Mouse (Mus musculus) stomach, embryonic 16.5 days (tissue): ENCODE measurements at regions not wholly inside any gene's neighbourhood (a gene's known extent, or its start where the extent isn't known, plus 50 kb on each side); places are given as distances from the start of the nearest gene placed in this dataset.

ENCODE experiments used
- ATAC-seq: fragments of 200-750 bp; cut with Nextera tagmentation; 2 replicates; pipeline ENCODE4 v1.8.0; 2017; ENCODE audit warnings: moderate number of reproducible peaks, moderate TSS enrichment; ENCODE audit not compliant: insufficient read depth, low FRiP score
- H3K27ac ChIP-seq: fragments of 300-500 bp; sonication (generic); 2 replicates; pipeline ENCODE4 v1.5.1; 2014; ENCODE audit warnings: low read length
- H3K27me3 ChIP-seq: fragments of 300-500 bp; sonication (generic); 2 replicates; pipeline ENCODE4 v1.6.1; 2014; ENCODE audit warnings: low read length, control low read depth, mixed read lengths; ENCODE audit not compliant: control insufficient read depth, insufficient read depth
- H3K36me3 ChIP-seq: fragments of 300-500 bp; sonication (generic); 2 replicates; pipeline ENCODE4 v1.6.1; 2014; ENCODE audit warnings: low read length; ENCODE audit not compliant: control insufficient read depth, insufficient read depth
- H3K4me1 ChIP-seq: fragments of 300-500 bp; sonication (generic); 2 replicates; pipeline ENCODE4 v1.6.1; 2014; ENCODE audit warnings: low read length, control low read depth, mixed read lengths; ENCODE audit not compliant: control insufficient read depth, insufficient read depth
- H3K4me2 ChIP-seq: fragments of 300-500 bp; sonication (generic); 2 replicates; pipeline ENCODE4 v1.6.1; 2014; ENCODE audit warnings: low read depth, low read length, mixed read lengths
- H3K4me3 ChIP-seq: fragments of 300-500 bp; sonication (generic); replicated peaks from 2 replicates; pipeline ENCODE4 v1.5.1; 2014; ENCODE audit warnings: mild to moderate bottlenecking, low read length
- H3K9ac ChIP-seq: fragments of 300-500 bp; sonication (generic); 2 replicates; pipeline ENCODE4 v1.6.1; 2014; ENCODE audit warnings: low read length
- H3K9me3 ChIP-seq: fragments of 300-500 bp; sonication (generic); replicated peaks from 2 replicates; pipeline ENCODE4 v1.6.1; 2016; ENCODE audit warnings: low read length, control low read depth; ENCODE audit not compliant: control insufficient read depth
- WGBS: fragments of 180-500 bp; shearing (Covaris S2); extraction: QIAGEN DNeasy Blood & Tissue Kit; methylation state at CpG from one replicate; pipeline ENCODE4 v1.1.7; 2014; 5-methylcytosine and 5-hydroxymethylcytosine counted together

DNA sequence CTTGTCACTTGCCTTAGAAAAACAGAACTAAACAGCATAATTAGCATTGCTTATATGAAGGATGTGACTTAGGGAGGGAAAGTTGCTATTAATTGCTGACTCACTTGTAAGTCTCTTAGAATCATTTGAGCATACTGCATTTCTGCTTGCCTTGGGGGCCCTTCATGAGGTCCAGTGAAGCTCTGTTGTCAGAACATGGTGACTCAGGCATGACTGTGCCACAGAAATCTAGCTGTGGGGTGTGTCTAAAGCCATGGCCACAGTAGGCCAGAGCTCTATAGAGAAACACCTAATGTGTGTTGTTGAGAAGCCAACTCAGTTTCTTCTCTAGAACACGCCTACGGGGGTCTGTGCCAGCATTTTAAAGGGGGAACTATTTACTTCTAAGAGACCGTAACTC is 153.2 kb upstream of the Pard3b start:
- ATAC-seq: no peak
- no peak overlapping the region for H3K27ac ChIP-seq
- 0 out of 2 replicates have a peak, but pooled peaks cover 3% of the 10 kb centered on the region for H3K9me3 ChIP-seq
- H3K27me3 ChIP-seq: no peaks in the 10 kb centered on the region
- no peak overlapping the region for H3K4me2 ChIP-seq
- WGBS: 99% methylated on average over 3 of the region's 3 CpGs
- H3K36me3 ChIP-seq: no peaks in the 10 kb centered on the region
- no peaks in the 10 kb centered on the region for H3K4me1 ChIP-seq
- no peak overlapping the region for H3K4me3 ChIP-seq
- H3K9ac ChIP-seq: no peak overlapping the region

DNA sequence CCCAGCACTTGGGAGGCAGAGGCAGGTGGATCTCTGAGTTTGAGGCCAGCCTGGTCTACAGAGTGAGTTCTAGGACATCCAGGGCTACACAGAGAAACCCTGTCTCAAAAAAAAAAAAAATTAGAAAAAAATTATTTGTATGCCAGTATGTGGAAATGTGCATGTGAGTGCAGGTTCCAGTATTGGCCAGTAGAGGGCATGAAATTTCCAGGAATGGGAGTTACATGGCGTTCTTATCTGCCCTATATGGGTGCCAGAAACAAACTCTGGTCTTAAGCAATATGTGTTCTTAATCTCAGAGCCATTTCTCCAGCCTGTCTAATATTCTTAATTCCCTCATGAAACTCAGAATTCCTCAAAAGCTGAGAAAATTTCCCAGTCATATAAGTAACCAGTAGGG is 113.7 kb upstream of the Pard3b start:
- H3K4me3 ChIP-seq: no peak overlapping the region
- no peaks in the 10 kb centered on the region for H3K4me1 ChIP-seq
- ATAC-seq: no peak
- H3K36me3 ChIP-seq: no peaks in the 10 kb centered on the region
- whole genome bisulfite sequencing: 78% methylated on average over 1 of the region's 1 CpGs
- no peaks in the 10 kb centered on the region for H3K9me3 ChIP-seq
- no peak overlapping the region for H3K4me2 ChIP-seq
- H3K27me3 ChIP-seq: no peaks in the 10 kb centered on the region
- no peak overlapping the region for H3K9ac ChIP-seq
- no peak overlapping the region for H3K27ac ChIP-seq

GRCm38 (mm10) chr1:61525881-61526280 is 112.7 kb upstream of the Pard3b start:
- no peak overlapping the region for H3K9ac ChIP-seq
- H3K9me3 ChIP-seq: no peaks in the 10 kb centered on the region
- H3K36me3 ChIP-seq: no peaks in the 10 kb centered on the region
- no peak overlapping the region for H3K4me3 ChIP-seq
- no peak overlapping the region for H3K4me2 ChIP-seq
- no peaks in the 10 kb centered on the region for H3K27me3 ChIP-seq
- WGBS: 86% methylated on average over 8 of the region's 8 CpGs
- ATAC-seq: no peak
- H3K27ac ChIP-seq: no peak overlapping the region
- H3K4me1 ChIP-seq: no peaks in the 10 kb centered on the region

DNA sequence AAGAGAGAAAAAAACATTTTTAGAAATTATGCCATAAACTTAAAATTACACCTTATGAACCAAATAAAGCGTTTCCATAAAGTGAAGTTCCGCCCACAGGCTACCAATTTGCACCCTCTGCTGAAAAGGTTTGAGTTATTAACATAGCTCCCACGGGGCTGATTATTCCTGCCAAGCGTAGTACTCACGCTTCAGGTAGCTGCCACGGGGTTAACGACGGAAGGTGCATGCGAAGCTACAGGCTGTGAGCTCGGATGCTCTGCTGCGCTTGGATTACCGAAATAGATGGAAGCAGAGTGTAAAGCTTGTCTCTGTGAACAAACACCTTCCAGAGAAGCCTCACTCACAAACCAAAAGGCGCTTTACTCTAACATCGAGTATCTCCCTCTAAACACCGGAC is 109.9 kb upstream of the Pard3b start:
- Histone ChIP-seq H3K9me3 (no peaks in the 10 kb centered on the region), H3K4me3 (no peak overlapping the region), H3K9ac (no peak overlapping the region), H3K4me1 (no peaks in the 10 kb centered on the region), H3K36me3 (no peaks in the 10 kb centered on the region), H3K27ac (no peak overlapping the region), H3K27me3 (no peaks in the 10 kb centered on the region), H3K4me2 (no peak overlapping the region)
- no peak for ATAC-seq
- WGBS: 84% methylated on average over 15 of the region's 15 CpGs

- Histone ChIP-seq H3K27me3 (no peaks in the 10 kb centered on the region), H3K9me3 (no peaks in the 10 kb centered on the region), H3K27ac (no peak overlapping the region), H3K4me2 (no peak overlapping the region), H3K4me3 (no peak overlapping the region), H3K4me1 (no peaks in the 10 kb centered on the region), H3K36me3 (no peaks in the 10 kb centered on the region), H3K9ac (no peak overlapping the region)
- ATAC-seq: no peak
- 21% methylated on average over 3 of the region's 3 CpGs for WGBS
Measured at GRCm38 (mm10) chr1:61530166-61530565, 108.5 kb upstream of the Pard3b start.

DNA sequence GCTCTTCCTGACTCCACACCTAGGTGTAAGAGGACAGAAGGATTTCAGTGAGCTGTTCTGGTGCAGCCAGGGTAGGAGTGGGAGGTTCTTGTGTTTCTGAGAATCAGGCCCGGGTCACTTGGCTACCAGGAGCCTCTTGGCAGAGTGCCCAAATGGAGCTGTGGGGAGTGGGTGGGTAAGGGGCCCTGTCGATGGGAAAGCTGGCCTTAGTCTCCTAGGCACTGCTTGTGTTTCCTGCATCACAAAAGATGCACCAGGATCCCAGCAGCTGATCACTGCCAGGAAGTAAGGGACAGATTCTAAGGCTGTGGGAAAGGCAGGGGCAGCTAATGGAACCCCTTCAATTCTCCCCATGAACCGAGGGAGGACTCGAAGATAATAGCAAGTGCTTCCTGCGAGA is 107.1 kb upstream of the Pard3b start:
- Histone ChIP-seq H3K27me3 (no peaks in the 10 kb centered on the region), H3K4me1 (no peaks in the 10 kb centered on the region), H3K27ac (no peak overlapping the region), H3K4me2 (no peak overlapping the region), H3K4me3 (no peak overlapping the region), H3K9ac (no peak overlapping the region), H3K9me3 (no peaks in the 10 kb centered on the region), H3K36me3 (no peaks in the 10 kb centered on the region)
- no peak for ATAC-seq
- 41% methylated on average over 5 of the region's 5 CpGs for WGBS

- Histone ChIP-seq H3K27me3 (no peaks in the 10 kb centered on the region), H3K9ac (no peak overlapping the region), H3K4me1 (no peaks in the 10 kb centered on the region), H3K4me2 (no peak overlapping the region), H3K27ac (no peak overlapping the region), H3K9me3 (no peaks in the 10 kb centered on the region), H3K4me3 (no peak overlapping the region), H3K36me3 (no peaks in the 10 kb centered on the region)
- WGBS: 86% methylated on average over 3 of the region's 3 CpGs
- ATAC-seq: no peak
Measured at GRCm38 (mm10) chr1:61540081-61540480, 98.5 kb upstream of the Pard3b start.

GRCm38 (mm10) chr1:61541166-61541565 is 97.5 kb upstream of the Pard3b start:
- Histone ChIP-seq H3K27ac (no peak overlapping the region), H3K4me2 (no peak overlapping the region), H3K4me3 (no peak overlapping the region), H3K9me3 (no peaks in the 10 kb centered on the region), H3K27me3 (no peaks in the 10 kb centered on the region), H3K36me3 (no peaks in the 10 kb centered on the region), H3K4me1 (no peaks in the 10 kb centered on the region), H3K9ac (no peak overlapping the region)
- no peak for ATAC-seq
- WGBS: 90% methylated on average over 4 of the region's 4 CpGs

DNA sequence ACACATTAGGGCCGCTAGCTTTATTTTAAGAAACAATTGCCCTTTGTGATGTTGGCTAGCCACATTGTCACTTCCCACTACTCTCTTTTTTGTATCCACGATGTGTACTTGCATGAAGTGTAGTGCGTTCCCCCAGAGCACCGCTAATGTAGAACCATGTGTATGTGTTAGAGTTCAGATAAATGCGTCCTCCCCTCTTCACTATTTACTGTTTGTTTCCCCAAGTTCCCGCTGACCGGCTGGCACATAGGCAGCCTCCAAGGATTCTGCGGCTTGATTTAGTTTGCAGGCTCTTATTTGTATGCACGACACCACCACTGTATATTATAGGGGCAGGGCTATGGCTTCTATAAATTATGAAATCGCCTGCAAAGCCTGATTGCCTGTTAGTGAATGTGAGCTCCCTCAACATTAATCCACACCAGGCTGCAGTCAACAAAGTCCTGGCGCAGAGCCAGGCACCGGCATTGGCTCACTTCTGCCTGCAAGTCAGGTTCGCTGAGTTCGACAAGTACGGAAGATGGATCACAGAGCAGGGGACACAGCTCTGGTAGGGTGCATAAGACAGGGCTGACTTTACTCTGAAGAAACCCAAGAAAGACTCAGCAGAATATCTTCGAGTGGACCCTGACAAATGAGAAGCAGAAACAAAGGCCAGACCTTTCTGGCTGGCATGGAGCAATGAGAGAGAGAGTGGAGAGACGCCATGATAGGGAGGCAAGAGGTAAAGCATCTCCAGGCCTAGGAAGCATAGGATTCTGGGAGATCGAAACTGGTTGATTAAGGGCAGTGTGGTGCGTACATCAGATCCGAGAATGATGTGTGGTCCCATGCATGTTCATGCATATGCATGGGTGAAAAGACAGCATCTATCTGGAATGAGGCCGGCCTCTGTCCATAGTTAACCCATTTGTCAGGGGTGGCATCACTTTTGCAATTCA is 85.8 kb upstream of the Pard3b start:
- Histone ChIP-seq H3K27me3 (no peaks in the 10 kb centered on the region), H3K4me3 (no peak overlapping the region), H3K9ac (no peak overlapping the region), H3K27ac (no peak overlapping the region), H3K36me3 (no peaks in the 10 kb centered on the region), H3K9me3 (no peaks in the 10 kb centered on the region), H3K4me2 (no peak overlapping the region), H3K4me1 (peaks cover 6% of the 10 kb centered on the region)
- no peak for ATAC-seq
- 55% methylated on average over 21 of the region's 21 CpGs for WGBS
